Comparison of ENCODE assay signal across 8 mouse cellular contexts in genomic region chr7:24300771-24301282, GRCm38 (mm10). TPM values are rescaled to one million over a fixed set of nuclear protein-coding genes. Genes with fewer than 3 reads are reported as not detected.
DNase-seq lines count a peak whose midpoint lies in the region; ATAC-seq and TF ChIP-seq lines count a peak whose summit lies in the region.

Zfp61 (minus strand) TSS chr7:24301232.

- intact Hi-C loops in left cerebral cortex, adult 2 months (cut with DNase I), result loop anchor here (2.0 kb wide), 1 partner anchor 16 kb away; the partner anchor contains the start of gene Zfp94

- peak within 1 kb of the TSS; percentile 54 for H3K9ac ChIP-seq in forebrain, embryonic 16.5 days (replicated peaks; ENCODE audit: low read depth, low read length)
- H3K9ac ChIP-seq in intestine, embryonic 14.5 days (ENCODE audit: low read length), result peak within 1 kb of the TSS; percentile 71; the same call in 1 of the 2 replicates
- peak within 1 kb of the TSS; percentile 86 for H3K9ac ChIP-seq in limb, embryonic 12.5 days (replicated peaks)
- H3K9ac ChIP-seq in midbrain, embryonic 13.5 days (replicated peaks), result peak within 1 kb of the TSS; percentile 88

- peak within 1 kb of the TSS; percentile 66 for H3K4me3 ChIP-seq in left cerebral cortex, adult 2 months
- H3K4me3 ChIP-seq in forebrain, embryonic 16.5 days (replicated peaks; ENCODE audit: low read length), result peak within 1 kb of the TSS; percentile 65
- H3K4me3 ChIP-seq in intestine, embryonic 14.5 days (ENCODE audit: low read depth, low read length), result peak within 1 kb of the TSS; percentile 73
- peak within 1 kb of the TSS; percentile 68 for H3K4me3 ChIP-seq in limb, embryonic 12.5 days (replicated peaks)
- H3K4me3 ChIP-seq in midbrain, embryonic 13.5 days (replicated peaks), result peak within 1 kb of the TSS; percentile 73

- H3K27me3 ChIP-seq in forebrain, embryonic 16.5 days (replicated peaks; ENCODE audit: control insufficient read depth, insufficient read depth, low read length), result no peaks in the 10 kb centered on the region
- no peaks in the 10 kb centered on the region for H3K27me3 ChIP-seq in intestine, embryonic 14.5 days (replicated peaks; ENCODE audit: control insufficient read depth, insufficient read depth, low read length)
- H3K27me3 ChIP-seq in limb, embryonic 12.5 days, result no peaks in the 10 kb centered on the region
- no peaks in the 10 kb centered on the region for H3K27me3 ChIP-seq in midbrain, embryonic 13.5 days

- TF ChIP-seq POLR2A in brain, embryonic 14.5 days (IDR thresholded peaks at IDR 0.05; ENCODE audit: borderline replicate concordance, extremely low read depth, insufficient read depth, insufficient read length, poor library complexity, severe bottlenecking), result peak; percentile 29; the same call in 1 of the 2 replicates

- H3K4me1 ChIP-seq in forebrain, embryonic 16.5 days (replicated peaks; ENCODE audit: control insufficient read depth, insufficient read depth, low read length), result peaks cover 19% of the 10 kb centered on the region
- no peaks in the 10 kb centered on the region; the same call in 1 of the 2 replicates for H3K4me1 ChIP-seq in intestine, embryonic 14.5 days (replicated peaks; ENCODE audit: control insufficient read depth, insufficient read depth, low read length)
- H3K4me1 ChIP-seq in limb, embryonic 12.5 days (replicated peaks), result peaks cover 14% of the 10 kb centered on the region
- H3K4me1 ChIP-seq in midbrain, embryonic 13.5 days (replicated peaks), result peaks cover 27% of the 10 kb centered on the region

- no peaks in the 10 kb centered on the region for H3K9me3 ChIP-seq in forebrain, embryonic 16.5 days (ENCODE audit: control insufficient read depth, low read length)
- H3K9me3 ChIP-seq in intestine, embryonic 14.5 days (ENCODE audit: control insufficient read depth, low read length), result no peaks in the 10 kb centered on the region
- H3K9me3 ChIP-seq in limb, embryonic 12.5 days, result no peaks in the 10 kb centered on the region
- no peaks in the 10 kb centered on the region for H3K9me3 ChIP-seq in midbrain, embryonic 13.5 days

- H3K27ac ChIP-seq in left cerebral cortex, adult 2 months, result peak within 1 kb of the TSS; percentile 32; the same call in 1 of the 2 replicates
- H3K27ac ChIP-seq in forebrain, embryonic 16.5 days (ENCODE audit: low read length), result peak within 1 kb of the TSS; percentile 74
- H3K27ac ChIP-seq in intestine, embryonic 14.5 days (ENCODE audit: low read depth), result peak within 1 kb of the TSS; percentile 52; the same call in 1 of the 2 replicates
- peak within 1 kb of the TSS; percentile 97 for H3K27ac ChIP-seq in limb, embryonic 12.5 days
- peak within 1 kb of the TSS; percentile 94 for H3K27ac ChIP-seq in midbrain, embryonic 13.5 days

- peaks cover 23% of the 10 kb centered on the region for H3K36me3 ChIP-seq in forebrain, embryonic 16.5 days (ENCODE audit: control insufficient read depth, insufficient read depth)
- H3K36me3 ChIP-seq in intestine, embryonic 14.5 days (ENCODE audit: control insufficient read depth, insufficient read depth, low read length), result peaks cover 26% of the 10 kb centered on the region
- peaks cover 46% of the 10 kb centered on the region for H3K36me3 ChIP-seq in limb, embryonic 12.5 days
- peaks cover 52% of the 10 kb centered on the region for H3K36me3 ChIP-seq in midbrain, embryonic 13.5 days

- no peak for DNase-seq in left cerebral cortex, adult 2 months (ENCODE audit: extremely low spot score in 1 of 2, low spot score in 2 of 2)
- DNase-seq in left cerebral cortex, adult 9 months (ENCODE audit: low spot score in 2 of 2), result no peak
- DNase-seq in brain, embryonic 14.5 days (ENCODE audit: low read depth), result peak; percentile 92
- peak; percentile 80 for DNase-seq in intestine, embryonic 14.5 days (ENCODE audit: low spot score)
- DNase-seq in yolk sac, embryonic 10.5 days (ENCODE audit: low spot score), result peak; percentile 75

- TF ChIP-seq CTCF in left cerebral cortex, adult 2 months (IDR thresholded peaks at IDR 0.05), result no peak
- no peak for TF ChIP-seq CTCF in brain, embryonic 14.5 days (IDR thresholded peaks at IDR 0.05; ENCODE audit: borderline replicate concordance, extremely low read depth, insufficient read depth, insufficient read length)

- ATAC-seq in forebrain, embryonic 16.5 days, result peak; percentile 66
- ATAC-seq in intestine, embryonic 14.5 days (replicated peaks; ENCODE audit: low FRiP score, low TSS enrichment, low read depth), result peak; percentile 68
- ATAC-seq in limb, embryonic 12.5 days (ENCODE audit: insufficient number of reproducible peaks, insufficient read depth, low FRiP score, low TSS enrichment, low read depth), result peak; percentile 48
- peak; percentile 59 for ATAC-seq in midbrain, embryonic 13.5 days

- peak within 1 kb of the TSS; percentile 66 for H3K4me2 ChIP-seq in forebrain, embryonic 16.5 days (ENCODE audit: low read length)
- peak within 1 kb of the TSS; percentile 80 for H3K4me2 ChIP-seq in intestine, embryonic 14.5 days (ENCODE audit: low read length)
- peak within 1 kb of the TSS; percentile 90 for H3K4me2 ChIP-seq in limb, embryonic 12.5 days
- H3K4me2 ChIP-seq in midbrain, embryonic 13.5 days (replicated peaks), result peak within 1 kb of the TSS; percentile 72

- WGBS in forebrain, embryonic 16.5 days, result 2% methylated on average over 13 of the region's 13 CpGs
- 2% methylated on average over 13 of the region's 13 CpGs for WGBS in intestine, embryonic 14.5 days
- WGBS in limb, embryonic 12.5 days, result 2% methylated on average over 13 of the region's 13 CpGs
- under 1% methylated on average over 13 of the region's 13 CpGs for WGBS in midbrain, embryonic 13.5 days

RNA-seq across cellular contexts. Expression of gene Zfp61, which starts in this region (rescaled TPM):
- 10 to 100 TPM; 19.4 to 21.5 TPM for total RNA-seq in left cerebral cortex, adult 2 months (2021)
- polyA plus RNA-seq in brain, embryonic 14.5 days (2012; rRNA removed), result 33.9 and 39.2 TPM in 2 replicates
- polyA plus RNA-seq in forebrain, embryonic 16.5 days (2015; fragmentation: Nextera tagmentation; extraction: Ambion mirVana), result 56.0 and 56.3 TPM in 2 replicates
- polyA plus RNA-seq in intestine, embryonic 14.5 days (2014; fragmentation: Nextera tagmentation; extraction: Ambion mirVana), result 24.7 and 31.8 TPM in 2 replicates
- 57.6 and 61.1 TPM in 2 replicates for polyA plus RNA-seq in limb, embryonic 12.5 days (2016; fragmentation: Nextera tagmentation; extraction: Ambion mirVana)
- 41.2 and 49.4 TPM in 2 replicates for polyA plus RNA-seq in midbrain, embryonic 13.5 days (2015; fragmentation: Nextera tagmentation; extraction: Ambion mirVana)

Comparison
In these comparisons a context has a peak if more than half of its experiments do, and no peak if none do; other contexts are left out.
1. DNase-seq: peak in brain, embryonic 14.5 days (single experiment), intestine, embryonic 14.5 days (single experiment) and yolk sac, embryonic 10.5 days (single experiment); none in left cerebral cortex, adult 2 months (0 of 2) and left cerebral cortex, adult 9 months (0 of 2).
2. H3K27ac ChIP-seq: peak in every context shown above with its lines; median percentile 97 in limb, embryonic 12.5 days; 94 in midbrain, embryonic 13.5 days; 74 in forebrain, embryonic 16.5 days; 52 in intestine, embryonic 14.5 days; 32 in left cerebral cortex, adult 2 months.
3. Peak in every context shown above with its lines, with median percentiles within 50 percentile points of each other: H3K4me3 ChIP-seq, ATAC-seq, H3K4me2 ChIP-seq and H3K9ac ChIP-seq.